Mouse (Mus musculus): Measurements from ENCODE around the gene Aipl1. TPM values are rescaled to one million over a fixed set of nuclear protein-coding genes. Genes with fewer than 3 reads are reported as not detected.
A peak's percentile ranks its signal among the peaks of the same experiment; 100 is the strongest.

The Aipl1 gene
- 0.38 and 0.56 TPM in 2 replicates for polyA plus RNA-seq (2015; fragmentation: Nextera tagmentation; extraction: Ambion mirVana)

- no peaks in the 10 kb centered on the region for H3K36me3 ChIP-seq
- H3K4me3 ChIP-seq (replicated peaks): no peak within 1 kb of the TSS
- no peak within 1 kb of the TSS; the same call in 1 of the 2 replicates for H3K9ac ChIP-seq
- H3K4me1 ChIP-seq: peaks cover 12% of the 10 kb centered on the region
- whole genome bisulfite sequencing: 43% methylated on average over 4 of the region's 4 CpGs
- H3K27ac ChIP-seq (replicated peaks): no peak within 1 kb of the TSS
- H3K4me2 ChIP-seq (replicated peaks): no peak within 1 kb of the TSS
- H3K9me3 ChIP-seq (replicated peaks): no peaks in the 10 kb centered on the region
- H3K27me3 ChIP-seq: peaks cover 15% of the 10 kb centered on the region; the same call in 1 of the 2 replicates
- no peak for ATAC-seq (ENCODE audit: insufficient number of reproducible peaks, low FRiP score, low TSS enrichment, low read depth)
Observed at GRCm38 (mm10) chr11:72037409-72037808, at the start of gene Aipl1. TSS of gene Aipl1 (minus strand) at chr11:72037509.

GRCm38 (mm10) chr11:72086251-72087046 is 49.1 kb upstream of the Aipl1 start:
- ATAC-seq (ENCODE audit: insufficient number of reproducible peaks, low FRiP score, low TSS enrichment, low read depth): peak; percentile 76; the same call in 1 of the 2 replicates
- peak overlapping the region; percentile 79 for H3K27ac ChIP-seq (replicated peaks)
- H3K9ac ChIP-seq: no peak overlapping the region
- no peak overlapping the region for H3K4me3 ChIP-seq (replicated peaks)
- WGBS: 23% methylated on average over 11 of the region's 11 CpGs
- no peaks in the 10 kb centered on the region for H3K36me3 ChIP-seq
- H3K4me2 ChIP-seq (replicated peaks): no peak overlapping the region
- H3K9me3 ChIP-seq (replicated peaks): no peaks in the 10 kb centered on the region
- H3K27me3 ChIP-seq: no peaks in the 10 kb centered on the region
- peaks cover 22% of the 10 kb centered on the region for H3K4me1 ChIP-seq

GRCm38 (mm10) chr11:72084337-72084736 is 47.0 kb upstream of the Aipl1 start:
- 93% methylated on average over 15 of the region's 15 CpGs for WGBS
- Histone ChIP-seq H3K9ac (no peak overlapping the region), H3K9me3 (replicated peaks) (no peaks in the 10 kb centered on the region), H3K4me2 (replicated peaks) (no peak overlapping the region), H3K4me3 (replicated peaks) (no peak overlapping the region), H3K27me3 (no peaks in the 10 kb centered on the region), H3K4me1 (peaks cover 22% of the 10 kb centered on the region), H3K27ac (replicated peaks) (no peak overlapping the region), H3K36me3 (no peaks in the 10 kb centered on the region)
- no peak for ATAC-seq (ENCODE audit: insufficient number of reproducible peaks, low FRiP score, low TSS enrichment, low read depth)

- H3K9ac ChIP-seq: no peak overlapping the region
- H3K27ac ChIP-seq (replicated peaks): no peak overlapping the region
- WGBS: 84% methylated on average over 4 of the region's 4 CpGs
- ATAC-seq (ENCODE audit: insufficient number of reproducible peaks, low FRiP score, low TSS enrichment, low read depth): no peak
- H3K9me3 ChIP-seq (replicated peaks): no peaks in the 10 kb centered on the region
- H3K4me2 ChIP-seq (replicated peaks): no peak overlapping the region
- no peaks in the 10 kb centered on the region for H3K36me3 ChIP-seq
- H3K4me3 ChIP-seq (replicated peaks): no peak overlapping the region
- H3K4me1 ChIP-seq: peaks cover 17% of the 10 kb centered on the region
- H3K27me3 ChIP-seq: 0 out of 2 replicates have a peak, but pooled peaks cover 4% of the 10 kb centered on the region
Observed at GRCm38 (mm10) chr11:72082601-72083000, 45.3 kb upstream of the Aipl1 start.

DNA sequence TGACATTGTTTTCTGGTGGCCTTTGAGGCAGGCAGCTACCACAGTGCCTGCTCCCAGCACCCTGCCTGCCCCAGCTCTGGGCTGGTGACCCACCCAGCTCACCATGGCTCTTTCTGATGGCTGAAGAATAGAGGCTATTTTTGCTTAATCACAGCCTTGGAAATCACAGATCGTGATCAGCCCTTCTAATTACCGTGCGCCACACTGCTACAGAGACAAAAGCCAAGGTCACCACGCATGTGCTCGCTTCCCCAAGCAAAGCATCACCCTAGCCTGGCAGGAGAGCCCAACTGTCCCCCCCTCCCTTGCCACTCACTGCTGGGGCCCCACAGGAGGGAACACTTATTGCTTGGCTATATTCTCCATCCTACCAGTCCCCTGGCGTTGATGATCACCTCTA is 43.2 kb upstream of the Aipl1 start:
- Histone ChIP-seq H3K4me3 (replicated peaks) (no peak overlapping the region), H3K4me2 (replicated peaks) (no peak overlapping the region), H3K27me3 (0 out of 2 replicates have a peak, but pooled peaks cover 4% of the 10 kb centered on the region), H3K9ac (no peak overlapping the region), H3K4me1 (no peaks in the 10 kb centered on the region), H3K27ac (replicated peaks) (no peak overlapping the region), H3K9me3 (replicated peaks) (no peaks in the 10 kb centered on the region), H3K36me3 (no peaks in the 10 kb centered on the region)
- no peak for ATAC-seq (ENCODE audit: insufficient number of reproducible peaks, low FRiP score, low TSS enrichment, low read depth)
- 85% methylated on average over 6 of the region's 6 CpGs for WGBS

DNA sequence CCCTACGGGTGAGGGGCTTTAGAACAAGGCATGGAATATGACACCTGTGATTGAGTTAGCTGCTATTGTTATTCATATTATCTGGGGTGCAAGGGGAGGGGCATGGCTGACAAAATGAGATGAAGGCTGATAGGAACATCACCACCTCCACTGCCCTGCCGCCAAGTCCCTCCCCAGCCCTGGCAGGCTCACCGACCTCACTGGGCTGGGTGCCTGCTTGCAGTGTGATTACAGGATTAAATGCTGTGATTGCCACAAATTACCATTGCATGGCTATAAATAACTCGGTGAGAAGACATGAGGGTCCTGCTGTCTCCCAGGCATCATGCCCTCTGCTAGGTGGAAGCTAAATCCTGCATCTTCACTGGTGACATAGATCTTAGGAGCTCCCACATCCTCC is 41.3 kb upstream of the Aipl1 start:
- Histone ChIP-seq H3K36me3 (no peaks in the 10 kb centered on the region), H3K9me3 (replicated peaks) (no peaks in the 10 kb centered on the region), H3K4me3 (replicated peaks) (no peak overlapping the region), H3K9ac (no peak overlapping the region), H3K27me3 (0 out of 2 replicates have a peak, but pooled peaks cover 4% of the 10 kb centered on the region), H3K4me2 (replicated peaks) (no peak overlapping the region), H3K4me1 (no peaks in the 10 kb centered on the region), H3K27ac (replicated peaks) (no peak overlapping the region)
- 44% methylated on average over 4 of the region's 4 CpGs for WGBS
- 0 out of 2 replicates have a peak, but pooled peaks have one; percentile 41 for ATAC-seq (ENCODE audit: insufficient number of reproducible peaks, low FRiP score, low TSS enrichment, low read depth)

DNA sequence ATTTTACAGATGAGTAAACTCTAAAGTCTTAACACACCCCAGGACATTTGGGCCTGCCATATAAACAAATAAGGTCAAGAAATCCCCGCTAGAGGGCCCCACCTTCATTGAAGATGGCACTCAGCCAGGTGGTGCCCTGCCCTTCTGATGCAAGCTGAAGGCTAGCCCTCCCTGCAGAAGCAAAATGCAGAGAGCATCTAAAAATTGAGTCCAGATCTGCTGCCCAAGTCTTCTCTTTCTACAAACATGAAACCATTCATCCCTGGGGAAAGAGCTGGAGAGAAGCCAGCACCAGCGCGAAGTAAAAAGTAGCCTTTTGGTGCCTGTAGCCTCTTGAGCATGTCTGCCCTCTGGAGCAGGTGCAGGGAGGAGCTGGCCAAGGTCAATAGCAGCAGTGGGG is 40.7 kb upstream of the Aipl1 start:
- Histone ChIP-seq H3K27ac (replicated peaks) (no peak overlapping the region), H3K4me3 (replicated peaks) (no peak overlapping the region), H3K9me3 (replicated peaks) (no peaks in the 10 kb centered on the region), H3K4me2 (replicated peaks) (no peak overlapping the region), H3K4me1 (no peaks in the 10 kb centered on the region), H3K36me3 (no peaks in the 10 kb centered on the region), H3K9ac (no peak overlapping the region), H3K27me3 (0 out of 2 replicates have a peak, but pooled peaks cover 4% of the 10 kb centered on the region)
- 27% methylated on average over 3 of the region's 3 CpGs for WGBS
- ATAC-seq (ENCODE audit: insufficient number of reproducible peaks, low FRiP score, low TSS enrichment, low read depth): no peak

GRCm38 (mm10) chr11:72074230-72074629 is 36.9 kb upstream of the Aipl1 start:
- WGBS: 81% methylated on average over 13 of the region's 13 CpGs

GRCm38 (mm10) chr11:72072331-72072905 is 35.1 kb upstream of the Aipl1 start:
- WGBS: 54% methylated on average over 6 of the region's 6 CpGs
- ATAC-seq (ENCODE audit: insufficient number of reproducible peaks, low FRiP score, low TSS enrichment, low read depth): no peak
- H3K27ac ChIP-seq (replicated peaks): no peak overlapping the region
- H3K9ac ChIP-seq: no peak overlapping the region
- H3K27me3 ChIP-seq: no peaks in the 10 kb centered on the region
- no peaks in the 10 kb centered on the region for H3K9me3 ChIP-seq (replicated peaks)
- H3K4me3 ChIP-seq (replicated peaks): no peak overlapping the region
- peaks cover 5% of the 10 kb centered on the region; the same call in 1 of the 2 replicates for H3K4me1 ChIP-seq
- H3K36me3 ChIP-seq: no peaks in the 10 kb centered on the region
- H3K4me2 ChIP-seq (replicated peaks): no peak overlapping the region

More at GRCm38 (mm10) chr11:72074230-72074629, 36.9 kb upstream of the Aipl1 start:
- Histone ChIP-seq H3K4me1 (no peaks in the 10 kb centered on the region), H3K9ac (no peak overlapping the region), H3K4me2 (replicated peaks) (no peak overlapping the region), H3K36me3 (no peaks in the 10 kb centered on the region), H3K27ac (replicated peaks) (no peak overlapping the region), H3K9me3 (replicated peaks) (no peaks in the 10 kb centered on the region), H3K4me3 (replicated peaks) (no peak overlapping the region), H3K27me3 (0 out of 2 replicates have a peak, but pooled peaks cover 4% of the 10 kb centered on the region)
- no peak for ATAC-seq (ENCODE audit: insufficient number of reproducible peaks, low FRiP score, low TSS enrichment, low read depth)

DNA sequence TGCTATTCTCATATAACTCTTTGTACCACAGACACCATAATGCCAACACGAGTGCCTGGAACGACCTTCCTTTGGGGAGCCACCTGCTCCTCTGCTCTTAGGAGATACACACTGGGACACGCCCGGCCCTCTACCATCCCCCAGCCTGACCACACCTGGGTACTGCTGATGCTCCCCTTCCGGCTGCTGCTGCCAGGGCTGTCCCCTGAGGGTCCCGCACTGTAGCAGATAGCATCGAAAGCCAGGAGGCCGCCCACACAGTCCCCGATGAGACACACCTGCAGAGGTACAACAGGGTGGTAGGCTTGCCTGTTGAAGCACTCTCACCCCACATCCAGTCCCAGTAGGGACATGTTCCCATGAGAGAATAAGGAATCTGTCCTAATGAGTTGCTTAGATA is 33.4 kb upstream of the Aipl1 start:
- no peak; the same call in 1 of the 2 replicates for ATAC-seq (ENCODE audit: insufficient number of reproducible peaks, low FRiP score, low TSS enrichment, low read depth)
- no peak overlapping the region for H3K9ac ChIP-seq
- no peak overlapping the region for H3K4me2 ChIP-seq (replicated peaks)
- 76% methylated on average over 9 of the region's 9 CpGs for WGBS
- H3K4me3 ChIP-seq (replicated peaks): no peak overlapping the region
- H3K27ac ChIP-seq (replicated peaks): no peak overlapping the region
- H3K36me3 ChIP-seq: no peaks in the 10 kb centered on the region
- peaks cover 5% of the 10 kb centered on the region; the same call in 1 of the 2 replicates for H3K4me1 ChIP-seq
- H3K9me3 ChIP-seq (replicated peaks): no peaks in the 10 kb centered on the region
- H3K27me3 ChIP-seq: no peaks in the 10 kb centered on the region

DNA sequence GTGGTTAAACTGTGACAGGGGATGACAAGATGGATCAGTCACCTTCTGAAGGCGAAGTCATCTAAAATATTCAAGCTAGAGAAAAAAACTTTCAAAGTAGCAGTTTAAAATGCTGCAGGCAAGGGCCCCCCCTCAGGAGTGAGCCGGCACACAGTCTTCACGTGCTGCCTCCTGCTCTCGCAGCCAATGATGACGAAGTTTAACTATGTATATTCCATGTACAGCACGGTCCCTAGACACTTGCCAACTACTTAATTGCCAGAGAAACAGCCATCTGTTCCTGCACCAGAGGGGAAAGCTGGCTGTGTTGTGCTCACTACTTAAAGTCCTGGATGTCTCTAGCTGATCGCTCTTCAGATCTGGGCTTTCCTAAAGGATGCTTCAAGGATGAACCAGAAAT is 30.7 kb upstream of the Aipl1 start:
- H3K4me3 ChIP-seq (replicated peaks): no peak overlapping the region
- no peak overlapping the region for H3K4me2 ChIP-seq (replicated peaks)
- no peaks in the 10 kb centered on the region for H3K27me3 ChIP-seq
- peaks cover 7% of the 10 kb centered on the region; the same call in 1 of the 2 replicates for H3K36me3 ChIP-seq
- ATAC-seq (ENCODE audit: insufficient number of reproducible peaks, low FRiP score, low TSS enrichment, low read depth): no peak
- H3K27ac ChIP-seq (replicated peaks): no peak overlapping the region
- H3K9me3 ChIP-seq (replicated peaks): 0 out of 2 replicates have a peak, but pooled peaks cover 7% of the 10 kb centered on the region
- 36% methylated on average over 7 of the region's 7 CpGs for WGBS
- peaks cover 5% of the 10 kb centered on the region; the same call in 1 of the 2 replicates for H3K4me1 ChIP-seq
- H3K9ac ChIP-seq: no peak overlapping the region

All from embryonic facial prominence, embryonic 15.5 days (tissue).